Mouse (Mus musculus) stomach, postnatal 0 days (tissue): Measurements from ENCODE around the gene Shc4. TPM values are rescaled to one million over a fixed set of nuclear protein-coding genes. Genes with fewer than 3 reads are reported as not detected.

Experiments
- ATAC-seq: fragments of 200-750 bp; cut with Nextera tagmentation; 2 replicates; pipeline ENCODE4 v1.8.0; 2017; ENCODE audit not compliant: low FRiP score, low TSS enrichment
- DNase-seq: peaks from one replicate; pipeline ENCODE4 v3.0.0-alpha.2; 2016; ENCODE audit warnings: low spot score
- H3K27ac ChIP-seq: fragments of 300-500 bp; sonication (generic); replicated peaks from 2 replicates; pipeline ENCODE4 v1.5.1; 2014; ENCODE audit warnings: mild to moderate bottlenecking, control low read depth
- H3K27me3 ChIP-seq: fragments of 300-500 bp; sonication (generic); 2 replicates; pipeline ENCODE4 v1.6.1; 2014; ENCODE audit warnings: low read length; ENCODE audit not compliant: control insufficient read depth, insufficient read depth
- H3K36me3 ChIP-seq: fragments of 300-500 bp; sonication (generic); 2 replicates; pipeline ENCODE4 v1.6.1; 2014; ENCODE audit warnings: low read length, mixed read lengths; ENCODE audit not compliant: control insufficient read depth, insufficient read depth
- H3K4me1 ChIP-seq: fragments of 300-500 bp; sonication (generic); replicated peaks from 2 replicates; pipeline ENCODE4 v1.6.1; 2014; ENCODE audit warnings: antibody characterized with exemption; ENCODE audit not compliant: control insufficient read depth, insufficient read depth
- H3K4me2 ChIP-seq: fragments of 300-500 bp; sonication (generic); replicated peaks from 2 replicates; pipeline ENCODE4 v1.6.1; 2014; ENCODE audit warnings: low read depth, mild to moderate bottlenecking, control low read depth, moderate library complexity
- H3K4me3 ChIP-seq: fragments of 300-500 bp; sonication (generic); 2 replicates; pipeline ENCODE4 v1.5.1; 2014; ENCODE audit warnings: low read depth, low read length, control low read depth
- H3K9ac ChIP-seq: fragments of 300-500 bp; sonication (generic); 2 replicates; pipeline ENCODE4 v1.6.1; 2014; ENCODE audit warnings: mild to moderate bottlenecking, low read length, control low read depth, mixed read lengths
- H3K9me3 ChIP-seq: fragments of 300-500 bp; sonication (generic); 2 replicates; pipeline ENCODE4 v1.6.1; 2016; ENCODE audit warnings: low read length; ENCODE audit not compliant: control insufficient read depth
- CTCF ChIP-seq: IDR thresholded peaks from 2 replicates; pipeline ENCODE4 v1.5.1; 2016; ENCODE audit warnings: antibody characterized with exemption, low read depth, mild to moderate bottlenecking, moderate library complexity
- EP300 ChIP-seq: optimal IDR thresholded peaks from 2 replicates; pipeline ENCODE3; 2016; ENCODE audit warnings: antibody characterized with exemption
- WGBS: fragments of 180-500 bp; shearing (Covaris S2); extraction: QIAGEN DNeasy Blood & Tissue Kit; methylation state at CpG from one replicate; pipeline ENCODE4 v1.1.7; 2014; 5-methylcytosine and 5-hydroxymethylcytosine counted together
- polyA plus RNA-seq: library from polyadenylated mRNA; unstranded; fragments of >200 nt; fragmentation: Nextera tagmentation; extraction: Ambion mirVana; gene quantifications from 2 replicates; pipeline ENCODE4 v1.2.1, GENCODE M21; 2015

The Shc4 gene
- polyA plus RNA-seq, 1 experiment from 2014 or later: 1.1 TPM

DNA sequence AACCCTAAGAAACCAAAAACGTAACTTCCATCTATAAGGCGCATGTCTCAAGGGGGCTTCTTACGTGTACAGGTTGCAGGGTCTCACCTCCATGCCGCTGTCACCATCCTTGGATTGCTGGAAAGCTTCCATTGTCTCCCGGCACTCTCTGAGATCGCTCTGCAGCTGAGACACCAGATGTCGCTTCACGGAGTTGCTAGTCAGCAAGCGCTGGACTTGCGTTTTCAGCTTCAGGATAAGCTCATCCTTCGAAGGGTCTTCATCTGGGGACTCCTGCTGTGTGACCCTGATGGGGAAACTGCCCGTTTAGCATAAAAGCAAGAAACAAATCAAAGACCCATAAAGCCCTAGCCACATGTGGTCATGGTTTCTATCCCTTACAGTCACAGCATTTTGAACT is 129.2 kb downstream of the Shc4 start:
- no peak for TF ChIP-seq CTCF
- no peak for TF ChIP-seq EP300
- no peak overlapping the region for H3K4me3 ChIP-seq
- H3K27ac ChIP-seq: no peak overlapping the region
- peaks cover 7% of the 10 kb centered on the region; the same call in 1 of the 2 replicates for H3K36me3 ChIP-seq
- no peak overlapping the region for H3K4me2 ChIP-seq
- DNase-seq (no peak), ATAC-seq (no peak)
- no peak overlapping the region for H3K9ac ChIP-seq
- no peaks in the 10 kb centered on the region for H3K9me3 ChIP-seq
- H3K4me1 ChIP-seq: no peaks in the 10 kb centered on the region
- 94% methylated on average over 12 of the region's 12 CpGs for WGBS
- no peaks in the 10 kb centered on the region for H3K27me3 ChIP-seq

DNA sequence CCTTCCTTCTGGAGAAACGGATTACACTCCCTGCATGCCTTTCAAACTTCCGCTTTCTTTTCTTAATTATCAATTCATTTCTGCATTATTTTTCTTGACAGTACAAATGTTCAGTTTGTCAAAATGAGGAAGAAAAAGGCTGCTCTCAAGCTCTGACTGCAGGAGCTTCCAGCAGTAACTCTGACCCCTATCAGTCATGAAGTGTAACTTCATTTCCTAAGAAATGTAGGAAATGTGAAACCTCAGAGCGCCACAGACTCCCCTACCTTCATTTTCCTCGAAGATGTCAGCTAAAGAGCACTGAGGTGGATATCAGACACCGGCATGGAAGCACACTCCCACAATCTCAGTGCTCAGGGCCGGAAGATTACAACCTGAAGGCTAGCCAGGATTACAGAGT is 129.9 kb downstream of the Shc4 start:
- H3K4me3 ChIP-seq: no peak overlapping the region
- no peaks in the 10 kb centered on the region for H3K9me3 ChIP-seq
- no peaks in the 10 kb centered on the region for H3K4me1 ChIP-seq
- whole genome bisulfite sequencing: 75% methylated on average over 6 of the region's 6 CpGs
- peak; percentile 43 for TF ChIP-seq CTCF
- no peak for TF ChIP-seq EP300
- DNase-seq: no peak
- H3K4me2 ChIP-seq: no peak overlapping the region
- H3K36me3 ChIP-seq: peaks cover 7% of the 10 kb centered on the region; the same call in 1 of the 2 replicates
- no peak overlapping the region for H3K9ac ChIP-seq
- no peak overlapping the region for H3K27ac ChIP-seq
- H3K27me3 ChIP-seq: no peaks in the 10 kb centered on the region
- ATAC-seq: no peak

DNA sequence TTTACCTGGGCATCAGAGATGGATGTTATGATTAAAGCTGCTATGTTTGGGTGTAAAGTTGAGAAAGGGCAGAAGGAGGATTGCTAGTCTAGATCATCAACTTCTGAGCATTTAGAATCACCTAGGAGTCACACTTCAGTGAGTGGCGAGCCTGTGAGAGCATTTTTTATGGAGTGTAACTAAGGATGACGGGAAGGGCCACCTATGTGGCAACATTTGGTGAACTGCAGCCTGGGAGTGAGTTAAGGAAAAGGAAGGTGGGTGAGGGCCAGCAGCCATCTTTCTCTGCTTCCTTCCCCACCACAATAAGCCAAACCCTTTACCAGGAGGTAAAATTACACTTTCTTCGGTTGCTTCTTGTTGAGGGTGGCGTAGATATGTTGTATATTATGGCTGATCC is 132.1 kb downstream of the Shc4 start:
- Histone ChIP-seq H3K27ac (no peak overlapping the region), H3K9me3 (no peaks in the 10 kb centered on the region), H3K27me3 (no peaks in the 10 kb centered on the region), H3K4me3 (no peak overlapping the region), H3K4me1 (no peaks in the 10 kb centered on the region), H3K9ac (no peak overlapping the region), H3K36me3 (peaks cover 12% of the 10 kb centered on the region; the same call in 1 of the 2 replicates), H3K4me2 (no peak overlapping the region)
- DNase-seq (no peak), ATAC-seq (no peak)
- 94% methylated on average over 4 of the region's 4 CpGs for WGBS
- TF ChIP-seq EP300 (no peak), CTCF (no peak)

DNA sequence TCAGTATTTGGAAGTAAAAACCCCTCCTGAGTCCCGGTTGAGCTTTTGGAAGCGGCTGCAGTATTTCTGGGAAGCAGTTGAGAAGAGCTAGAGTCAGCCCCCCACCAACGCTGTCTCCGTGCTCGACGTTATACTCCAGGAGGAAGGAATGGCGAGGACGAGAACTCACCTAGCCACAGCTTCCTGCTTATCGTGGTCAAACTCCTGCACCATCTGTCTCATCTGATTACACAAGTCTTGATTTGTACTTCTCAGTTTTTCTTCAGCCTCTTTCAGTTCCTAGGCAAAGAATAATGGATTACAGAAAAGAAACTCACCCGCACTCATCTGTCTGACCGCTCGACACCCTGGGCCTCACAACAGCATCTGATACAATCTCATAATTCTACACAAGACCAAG is 134.7 kb downstream of the Shc4 start:
- Histone ChIP-seq H3K4me1 (no peaks in the 10 kb centered on the region), H3K4me2 (no peak overlapping the region), H3K36me3 (peaks cover 14% of the 10 kb centered on the region; the same call in 1 of the 2 replicates), H3K27me3 (no peaks in the 10 kb centered on the region), H3K4me3 (no peak overlapping the region), H3K9ac (no peak overlapping the region), H3K27ac (no peak overlapping the region), H3K9me3 (no peaks in the 10 kb centered on the region)
- ATAC-seq (no peak), DNase-seq (no peak)
- WGBS: 91% methylated on average over 12 of the region's 12 CpGs
- no peak for TF ChIP-seq CTCF
- TF ChIP-seq EP300: no peak

DNA sequence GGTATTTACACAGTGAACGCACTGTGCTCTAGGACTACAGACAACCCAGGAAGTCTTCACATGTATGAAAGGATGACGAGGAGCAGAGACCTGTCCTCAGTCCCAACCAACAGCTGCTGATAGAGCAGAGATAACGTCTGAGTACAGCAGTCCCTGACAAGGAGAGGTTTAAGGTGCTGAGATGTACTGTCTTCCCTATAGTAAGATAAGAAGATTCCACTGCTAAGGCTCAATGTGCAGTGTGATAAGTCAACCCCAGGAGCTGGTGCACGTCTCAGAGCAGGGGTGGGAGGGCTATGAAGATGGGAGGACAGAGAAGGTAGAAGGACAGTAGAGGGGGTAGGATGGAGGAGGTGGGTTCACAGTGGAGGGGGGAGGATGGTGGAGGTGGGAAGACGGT is 142.9 kb downstream of the Shc4 start:
- H3K4me1 ChIP-seq: no peaks in the 10 kb centered on the region
- H3K27me3 ChIP-seq: no peaks in the 10 kb centered on the region
- no peaks in the 10 kb centered on the region for H3K9me3 ChIP-seq
- H3K9ac ChIP-seq: no peak overlapping the region
- H3K36me3 ChIP-seq: peaks cover 16% of the 10 kb centered on the region
- H3K4me3 ChIP-seq: no peak overlapping the region
- H3K27ac ChIP-seq: no peak overlapping the region
- 80% methylated on average over 5 of the region's 5 CpGs for WGBS
- TF ChIP-seq EP300 (no peak), CTCF (no peak)
- ATAC-seq: no peak
- DNase-seq: no peak
- no peak overlapping the region for H3K4me2 ChIP-seq

DNA sequence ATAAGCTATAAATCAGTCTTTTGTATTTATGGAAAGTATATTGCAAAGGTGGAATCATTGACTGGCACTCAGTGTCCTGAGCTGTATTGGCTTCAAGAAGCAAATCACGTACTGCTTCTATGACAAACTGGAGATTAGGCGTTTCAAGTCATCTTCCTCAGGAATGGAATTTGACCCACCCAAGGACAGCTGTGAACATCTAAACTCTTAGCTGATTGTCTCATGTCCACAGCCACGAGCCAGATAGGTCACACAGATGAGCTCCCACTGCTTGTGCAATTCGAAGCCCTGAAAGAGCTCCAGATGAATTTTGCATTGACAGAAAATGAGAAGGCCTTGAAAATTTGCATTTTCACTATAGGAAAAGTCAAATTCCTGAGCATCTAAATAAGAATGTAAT is 146.3 kb downstream of the Shc4 start:
- H3K36me3 ChIP-seq: peaks cover 16% of the 10 kb centered on the region
- no peaks in the 10 kb centered on the region for H3K9me3 ChIP-seq
- no peak overlapping the region for H3K4me2 ChIP-seq
- no peaks in the 10 kb centered on the region for H3K4me1 ChIP-seq
- ATAC-seq (no peak), DNase-seq (no peak)
- no peak for TF ChIP-seq CTCF
- no peak for TF ChIP-seq EP300
- no peaks in the 10 kb centered on the region for H3K27me3 ChIP-seq
- WGBS: 60% methylated on average over 4 of the region's 4 CpGs
- H3K4me3 ChIP-seq: no peak overlapping the region
- H3K9ac ChIP-seq: no peak overlapping the region
- no peak overlapping the region for H3K27ac ChIP-seq

Other genes starting within 250 kb of the Shc4 start
- gene Gm9913, start 219.1 kb downstream of the Shc4 start, polyA plus RNA-seq: 0.31 and 0.33 TPM in 2 replicates
- 15.3 and 17.2 TPM in 2 replicates for gene Fbn1, start 216.2 kb downstream of the Shc4 start, polyA plus RNA-seq
- gene Cep152, start 99.0 kb downstream of the Shc4 start, polyA plus RNA-seq: 0.94 and 1.2 TPM in 2 replicates
- gene Eid1, start 51.1 kb downstream of the Shc4 start, polyA plus RNA-seq: 97.9 and 98.3 TPM in 2 replicates
- gene Secisbp2l, start 58.7 kb upstream of the Shc4 start, polyA plus RNA-seq: 8.7 and 9.5 TPM in 2 replicates
- gene Galk2, start 135.0 kb upstream of the Shc4 start, polyA plus RNA-seq: 30.8 and 33.5 TPM in 2 replicates
- 36.2 and 36.8 TPM in 2 replicates for gene Cops2, start 135.0 kb upstream of the Shc4 start, polyA plus RNA-seq